Mouse (Mus musculus) lung, postnatal 0 days (tissue): ENCODE results near the gene Limd2. TPM values are rescaled to one million over a fixed set of nuclear protein-coding genes. Genes with fewer than 3 reads are reported as not detected.

Experiments used
- ATAC-seq: fragments of 200-750 bp; cut with Nextera tagmentation; 2 replicates; pipeline ENCODE4 v1.8.0; 2017; ENCODE audit warnings: moderate library complexity
- DNase-seq: peaks from one replicate; pipeline ENCODE4 v3.0.0-alpha.2; 2016; ENCODE audit warnings: low spot score
- H3K27ac ChIP-seq: fragments of 300-500 bp; sonication (generic); 2 replicates; pipeline ENCODE4 v1.5.1; 2014; ENCODE audit warnings: antibody characterized with exemption, mild to moderate bottlenecking, low read length, mixed read lengths
- H3K27me3 ChIP-seq: fragments of 300-500 bp; sonication (generic); replicated peaks from 2 replicates; pipeline ENCODE4 v1.6.1; 2014; ENCODE audit warnings: low read length, mixed read lengths; ENCODE audit not compliant: insufficient read depth
- H3K36me3 ChIP-seq: fragments of 300-500 bp; sonication (generic); 2 replicates; pipeline ENCODE4 v1.6.1; 2014; ENCODE audit warnings: low read length, mixed read lengths; ENCODE audit not compliant: insufficient read depth
- H3K4me1 ChIP-seq: fragments of 300-500 bp; sonication (generic); 2 replicates; pipeline ENCODE4 v1.6.1; 2014; ENCODE audit warnings: antibody characterized with exemption, low read depth, low read length, mixed read lengths; ENCODE audit not compliant: insufficient read depth
- H3K4me2 ChIP-seq: fragments of 300-500 bp; sonication (generic); replicated peaks from 2 replicates; pipeline ENCODE4 v1.6.1; 2014; ENCODE audit warnings: low read depth, mild to moderate bottlenecking, low read length, moderate library complexity, mixed read lengths
- H3K4me3 ChIP-seq: fragments of 300-500 bp; sonication (generic); 2 replicates; pipeline ENCODE4 v1.5.1; 2014; ENCODE audit warnings: low read depth, low read length
- H3K9ac ChIP-seq: fragments of 300-500 bp; sonication (generic); replicated peaks from 2 replicates; pipeline ENCODE4 v1.6.1; 2014; ENCODE audit warnings: low read depth, mild to moderate bottlenecking
- H3K9me3 ChIP-seq: fragments of 300-500 bp; sonication (generic); 2 replicates; pipeline ENCODE4 v1.6.1; 2016; ENCODE audit warnings: low read length, mixed read lengths
- CTCF ChIP-seq: IDR thresholded peaks from 2 replicates; pipeline ENCODE4 v1.5.1; 2016; ENCODE audit warnings: antibody characterized with exemption, mild to moderate bottlenecking
- EP300 ChIP-seq: IDR thresholded peaks from 2 replicates; pipeline ENCODE4 v1.6.1; 2016; ENCODE audit warnings: antibody characterized with exemption, mild to moderate bottlenecking, control low read depth
- WGBS: fragments of 180-500 bp; shearing (Covaris S2); extraction: QIAGEN DNeasy Blood & Tissue Kit; methylation state at CpG from one replicate; pipeline ENCODE4 v1.1.7; 2014; 5-methylcytosine and 5-hydroxymethylcytosine counted together
- polyA plus RNA-seq: library from polyadenylated mRNA; unstranded; fragments of >200 nt; fragmentation: Nextera tagmentation; extraction: Ambion mirVana; gene quantifications from 2 replicates; pipeline ENCODE4 v1.2.1, GENCODE M21; 2015

The Limd2 gene
- polyA plus RNA-seq, 1 experiment from 2014 or later: 226 TPM

DNA sequence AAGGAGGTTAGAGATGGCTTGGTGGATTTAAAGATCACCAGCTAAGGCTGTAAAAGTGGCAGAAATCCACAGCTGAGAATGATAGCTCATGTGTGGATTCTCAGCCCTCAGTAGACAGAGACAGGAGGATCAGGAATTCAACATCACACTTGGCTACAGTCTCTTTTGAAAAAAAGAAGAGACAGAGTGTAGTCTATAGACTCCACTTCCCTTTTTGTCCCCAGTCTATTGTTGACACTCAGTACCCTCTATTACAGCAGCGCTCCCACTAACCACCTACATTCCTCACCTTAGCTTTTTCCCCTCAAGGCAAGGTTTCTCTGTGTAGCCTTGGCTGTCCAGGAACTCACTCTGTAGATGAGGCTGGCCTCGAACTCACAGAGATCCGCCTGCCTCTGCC is 31.1 kb upstream of the Limd2 start:
- no peak overlapping the region for H3K27ac ChIP-seq
- H3K9ac ChIP-seq: no peak overlapping the region
- DNase-seq (no peak), ATAC-seq (no peak)
- no peaks in the 10 kb centered on the region for H3K27me3 ChIP-seq
- no peak overlapping the region for H3K4me2 ChIP-seq
- no peaks in the 10 kb centered on the region for H3K36me3 ChIP-seq
- H3K4me3 ChIP-seq: no peak overlapping the region
- no peaks in the 10 kb centered on the region for H3K9me3 ChIP-seq
- WGBS: 93% methylated on average over 3 of the region's 3 CpGs
- H3K4me1 ChIP-seq: no peaks in the 10 kb centered on the region
- no peak for TF ChIP-seq CTCF
- TF ChIP-seq EP300: no peak

DNA sequence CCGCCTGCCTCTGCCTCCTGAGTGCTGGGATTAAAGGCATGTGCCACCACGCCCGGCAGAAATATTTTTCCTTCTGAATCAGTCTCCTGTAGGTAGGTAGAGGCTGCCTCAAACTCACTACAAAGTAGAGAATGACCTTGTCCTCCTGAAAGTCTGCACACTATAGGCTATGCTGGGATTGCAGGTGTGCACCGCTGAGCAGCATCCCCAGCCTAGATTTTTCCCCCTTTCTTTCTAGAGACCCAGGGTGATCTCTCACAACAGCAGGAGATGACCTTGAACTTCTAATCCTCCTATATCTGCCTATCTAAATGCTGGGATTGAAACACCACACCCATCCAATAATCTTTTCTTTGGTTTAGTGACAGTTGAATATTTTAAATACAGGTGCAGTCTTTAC is 26.7 kb upstream of the Limd2 start:
- no peak for ATAC-seq
- H3K36me3 ChIP-seq: no peaks in the 10 kb centered on the region
- WGBS: 90% methylated on average over 4 of the region's 4 CpGs

DNA sequence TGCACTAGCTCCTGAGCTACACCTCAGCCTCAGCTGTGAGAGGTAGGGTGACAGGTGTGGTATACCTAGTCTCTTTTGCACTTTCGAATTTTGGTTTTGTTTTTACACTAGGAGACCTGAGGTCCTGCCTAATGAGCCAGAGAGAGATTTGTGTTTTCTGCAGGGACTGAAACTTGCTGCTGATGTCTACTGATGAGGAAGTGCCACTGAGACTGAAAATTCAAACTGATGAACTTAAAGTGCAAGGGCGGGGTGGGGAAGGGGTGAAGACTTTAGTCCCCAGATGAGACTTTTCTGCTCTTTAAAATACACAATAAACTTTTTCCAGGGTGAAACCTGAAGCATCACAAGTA is 19.8 kb upstream of the Limd2 start:
- WGBS: 91% methylated on average over 2 of the region's 2 CpGs
- Histone ChIP-seq H3K27ac (no peak overlapping the region), H3K9me3 (no peaks in the 10 kb centered on the region), H3K36me3 (no peaks in the 10 kb centered on the region), H3K4me1 (no peaks in the 10 kb centered on the region), H3K9ac (no peak overlapping the region), H3K4me2 (no peak overlapping the region), H3K27me3 (no peaks in the 10 kb centered on the region), H3K4me3 (no peak overlapping the region)
- ATAC-seq (no peak), DNase-seq (no peak)
- TF ChIP-seq EP300 (no peak), CTCF (no peak)

More for the DNA sequence above, 26.7 kb upstream of the Limd2 start:
- Histone ChIP-seq H3K9me3 (no peaks in the 10 kb centered on the region), H3K4me1 (no peaks in the 10 kb centered on the region), H3K27ac (peak overlapping the region; percentile 47; the same call in 1 of the 2 replicates), H3K9ac (no peak overlapping the region), H3K27me3 (no peaks in the 10 kb centered on the region), H3K4me3 (no peak overlapping the region), H3K4me2 (no peak overlapping the region)
- no peak for DNase-seq
- TF ChIP-seq EP300 (no peak), CTCF (no peak)

DNA sequence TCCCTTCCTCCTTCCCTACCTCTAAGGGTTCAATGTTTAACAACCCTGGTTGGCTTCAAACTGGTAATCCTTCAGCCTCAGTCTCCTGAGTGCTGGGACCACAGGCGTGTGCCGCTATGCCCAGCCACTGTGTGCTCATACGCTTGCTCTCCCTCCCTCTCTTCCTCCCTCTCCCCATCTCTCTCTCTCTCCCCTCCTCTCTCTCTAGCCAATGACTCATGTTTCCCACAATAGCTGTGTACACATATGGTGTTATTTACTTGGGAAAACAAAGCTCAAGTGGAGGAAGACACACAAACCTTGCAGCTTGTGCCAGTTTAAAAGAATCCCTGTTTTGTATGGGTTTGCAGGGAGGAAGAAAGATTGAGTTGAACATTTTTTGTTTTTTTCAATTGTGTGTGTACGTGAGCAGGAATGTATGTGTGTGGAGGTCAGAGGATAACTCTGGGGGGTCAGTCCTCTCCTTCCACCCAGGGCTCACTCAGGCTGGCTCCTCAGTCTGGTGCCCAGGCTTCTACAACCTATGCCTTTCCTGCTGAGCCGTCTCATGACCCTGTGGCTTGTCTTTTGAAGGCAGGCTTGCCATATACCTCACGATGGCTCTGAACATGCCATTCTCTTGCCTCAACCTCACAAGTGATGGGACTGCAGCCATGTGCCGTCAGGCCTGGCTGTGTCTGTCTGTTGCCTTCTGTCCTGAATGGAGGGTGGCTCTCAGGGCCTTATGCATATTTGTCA is 19.2 kb upstream of the Limd2 start:
- 64% methylated on average over 7 of the region's 7 CpGs for WGBS
- no peaks in the 10 kb centered on the region for H3K9me3 ChIP-seq
- TF ChIP-seq CTCF (no peak), EP300 (no peak)
- no peak overlapping the region for H3K27ac ChIP-seq
- DNase-seq (peak; percentile 28), ATAC-seq (peak; percentile 43)
- H3K27me3 ChIP-seq: no peaks in the 10 kb centered on the region
- H3K4me3 ChIP-seq: no peak overlapping the region
- no peaks in the 10 kb centered on the region for H3K4me1 ChIP-seq
- no peak overlapping the region for H3K9ac ChIP-seq
- no peak overlapping the region for H3K4me2 ChIP-seq
- H3K36me3 ChIP-seq: no peaks in the 10 kb centered on the region

DNA sequence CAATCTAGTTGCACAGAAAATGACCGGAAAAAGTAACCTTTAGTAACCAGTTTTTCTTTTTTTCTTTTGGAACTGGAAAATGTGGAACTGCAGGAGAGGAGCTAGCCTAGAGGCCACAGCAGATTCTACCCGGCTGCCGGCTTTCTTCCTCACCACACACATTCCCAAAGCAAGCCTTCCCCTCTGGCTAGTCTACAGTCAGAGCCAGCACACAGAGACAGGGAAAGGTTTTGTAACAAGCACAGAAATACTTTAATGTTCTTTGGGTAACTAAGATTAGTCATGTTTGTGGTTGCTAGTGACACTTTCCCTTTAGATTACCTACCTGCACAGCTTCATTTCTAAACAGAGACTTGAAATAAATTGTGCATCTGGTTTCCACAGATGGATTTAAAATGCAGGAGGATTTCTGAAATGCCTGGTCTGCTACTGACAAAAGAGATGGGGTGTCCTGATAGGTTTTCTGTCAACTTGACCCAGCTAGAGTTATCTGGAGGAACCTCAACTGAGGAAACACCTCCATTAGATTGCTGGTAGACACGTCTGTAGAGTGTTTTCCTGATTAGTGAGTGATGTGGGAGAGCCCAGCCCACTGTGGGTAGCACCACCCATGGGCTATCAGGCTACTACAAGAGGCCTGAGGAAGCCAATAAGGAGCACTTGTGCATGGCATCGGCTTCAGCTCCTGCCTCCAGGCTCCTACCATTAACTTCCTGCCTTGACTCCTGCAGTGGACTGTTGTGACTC is 17.5 kb upstream of the Limd2 start:
- H3K4me2 ChIP-seq: no peak overlapping the region
- TF ChIP-seq CTCF (no peak), EP300 (no peak)
- WGBS: 56% methylated on average over 5 of the region's 5 CpGs
- H3K27ac ChIP-seq: no peak overlapping the region
- no peaks in the 10 kb centered on the region for H3K9me3 ChIP-seq
- DNase-seq: peak; percentile 4
- H3K36me3 ChIP-seq: no peaks in the 10 kb centered on the region
- H3K4me3 ChIP-seq: no peak overlapping the region
- no peaks in the 10 kb centered on the region for H3K27me3 ChIP-seq
- no peak overlapping the region for H3K9ac ChIP-seq
- no peaks in the 10 kb centered on the region for H3K4me1 ChIP-seq
- ATAC-seq: no peak

DNA sequence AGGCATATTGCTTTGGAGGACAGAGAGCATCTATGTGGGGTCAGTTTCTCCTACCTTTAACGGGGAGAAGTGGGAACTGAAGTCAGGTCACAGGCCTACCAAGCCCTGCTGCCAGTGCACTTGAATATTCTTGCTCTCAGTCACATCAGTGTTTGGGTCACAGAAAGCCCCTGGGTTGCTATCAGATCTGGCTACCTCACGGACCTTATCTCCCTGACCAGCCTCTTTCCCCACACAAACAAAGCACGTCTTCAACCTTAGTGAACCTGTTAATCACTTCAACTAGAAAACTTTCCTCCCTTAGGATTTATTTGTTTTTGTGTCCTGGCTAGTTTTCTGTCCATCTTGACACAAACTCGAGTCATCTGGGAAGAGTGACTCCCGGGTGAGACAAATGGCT is 15.7 kb upstream of the Limd2 start:
- no peak overlapping the region for H3K4me2 ChIP-seq
- H3K9me3 ChIP-seq: no peaks in the 10 kb centered on the region
- no peak overlapping the region for H3K27ac ChIP-seq
- 54% methylated on average over 5 of the region's 5 CpGs for WGBS
- no peaks in the 10 kb centered on the region for H3K36me3 ChIP-seq
- ATAC-seq (no peak), DNase-seq (no peak)
- TF ChIP-seq CTCF: no peak
- no peak for TF ChIP-seq EP300
- no peak overlapping the region for H3K4me3 ChIP-seq
- no peak overlapping the region for H3K9ac ChIP-seq
- H3K27me3 ChIP-seq: no peaks in the 10 kb centered on the region
- H3K4me1 ChIP-seq: no peaks in the 10 kb centered on the region
